Mouse (Mus musculus): ENCODE measurements around the gene Polm. TPM values are rescaled to one million over a fixed set of nuclear protein-coding genes. Genes with fewer than 3 reads are reported as not detected.

The Polm gene
- polyA plus RNA-seq, 1 experiment: 63.9 TPM

- H3K4me3 ChIP-seq (ENCODE audit: control insufficient read depth, insufficient read depth, low read length): peak overlapping the region; percentile 87
- H3K27me3 ChIP-seq (ENCODE audit: control insufficient read depth, insufficient read depth, low read length): no peaks in the 10 kb centered on the region
- DNase-seq: peak; percentile 30
- TF ChIP-seq POLR2A (IDR thresholded peaks at IDR 0.05; ENCODE audit: control insufficient read depth, extremely low read depth, insufficient read depth, low read length, poor library complexity) (no peak), CTCF (IDR thresholded peaks at IDR 0.05; ENCODE audit: borderline replicate concordance, control insufficient read depth, extremely low read depth, insufficient read depth, low read length, poor library complexity) (no peak)
- peaks cover 11% of the 10 kb centered on the region for H3K4me1 ChIP-seq (replicated peaks; ENCODE audit: control insufficient read depth, insufficient read depth, low read length)
- 24% methylated on average over 6 of the region's 6 CpGs for WGBS
- H3K27ac ChIP-seq (ENCODE audit: control insufficient read depth, insufficient read depth, low read length): peak overlapping the region; percentile 83
- peaks cover 11% of the 10 kb centered on the region for H3K36me3 ChIP-seq (ENCODE audit: control insufficient read depth, insufficient read depth, low read length)
These were observed 48.6 kb downstream of the Polm start for GRCm38 (mm10) chr11:5789071-5789753.

GRCm38 (mm10) chr11:5788056-5789014 is 49.5 kb downstream of the Polm start, which contains the start of gene Dbnl:
Gene Dbnl, plus strand, starts transcription at chr11:5788488.
- Histone ChIP-seq H3K36me3 (ENCODE audit: control insufficient read depth, insufficient read depth, low read length) (peaks cover 4% of the 10 kb centered on the region), H3K4me1 (replicated peaks; ENCODE audit: control insufficient read depth, insufficient read depth, low read length) (peaks cover 11% of the 10 kb centered on the region), H3K27me3 (ENCODE audit: control insufficient read depth, insufficient read depth, low read length) (no peaks in the 10 kb centered on the region), H3K4me3 (ENCODE audit: control insufficient read depth, insufficient read depth, low read length) (peak within 1 kb of the TSS; percentile 87), H3K27ac (ENCODE audit: control insufficient read depth, insufficient read depth, low read length) (peak within 1 kb of the TSS; percentile 83)
- WGBS: under 1% methylated on average over 74 of the region's 74 CpGs
- peak; percentile 97 for DNase-seq
- TF ChIP-seq CTCF (IDR thresholded peaks at IDR 0.05; ENCODE audit: borderline replicate concordance, control insufficient read depth, extremely low read depth, insufficient read depth, low read length, poor library complexity): peak; percentile 89
- TF ChIP-seq POLR2A (IDR thresholded peaks at IDR 0.05; ENCODE audit: control insufficient read depth, extremely low read depth, insufficient read depth, low read length, poor library complexity): peak; percentile 95

GRCm38 (mm10) chr11:5787671-5788055 is 50.2 kb downstream of the Polm start:
- Histone ChIP-seq H3K4me3 (ENCODE audit: control insufficient read depth, insufficient read depth, low read length) (peak overlapping the region; percentile 87), H3K4me1 (replicated peaks; ENCODE audit: control insufficient read depth, insufficient read depth, low read length) (peaks cover 11% of the 10 kb centered on the region), H3K27ac (ENCODE audit: control insufficient read depth, insufficient read depth, low read length) (peak overlapping the region; percentile 72; the same call in 1 of the 2 replicates), H3K27me3 (ENCODE audit: control insufficient read depth, insufficient read depth, low read length) (no peaks in the 10 kb centered on the region), H3K36me3 (ENCODE audit: control insufficient read depth, insufficient read depth, low read length) (peaks cover 4% of the 10 kb centered on the region; the same call in 1 of the 2 replicates)
- 33% methylated on average over 8 of the region's 8 CpGs for WGBS
- TF ChIP-seq POLR2A (IDR thresholded peaks at IDR 0.05; ENCODE audit: control insufficient read depth, extremely low read depth, insufficient read depth, low read length, poor library complexity): no peak
- no peak for TF ChIP-seq CTCF (IDR thresholded peaks at IDR 0.05; ENCODE audit: borderline replicate concordance, control insufficient read depth, extremely low read depth, insufficient read depth, low read length, poor library complexity)
- DNase-seq: no peak

- H3K36me3 ChIP-seq (ENCODE audit: control insufficient read depth, insufficient read depth, low read length): no peaks in the 10 kb centered on the region
- no peak for TF ChIP-seq POLR2A (IDR thresholded peaks at IDR 0.05; ENCODE audit: control insufficient read depth, extremely low read depth, insufficient read depth, low read length, poor library complexity)
- TF ChIP-seq CTCF (IDR thresholded peaks at IDR 0.05; ENCODE audit: borderline replicate concordance, control insufficient read depth, extremely low read depth, insufficient read depth, low read length, poor library complexity): no peak
- DNase-seq: no peak
- no peak overlapping the region for H3K27ac ChIP-seq (ENCODE audit: control insufficient read depth, insufficient read depth, low read length)
- no peak overlapping the region for H3K4me3 ChIP-seq (ENCODE audit: control insufficient read depth, insufficient read depth, low read length)
- H3K4me1 ChIP-seq (replicated peaks; ENCODE audit: control insufficient read depth, insufficient read depth, low read length): peaks cover 11% of the 10 kb centered on the region
- no peaks in the 10 kb centered on the region for H3K27me3 ChIP-seq (ENCODE audit: control insufficient read depth, insufficient read depth, low read length)
These were observed 52.1 kb downstream of the Polm start for GRCm38 (mm10) chr11:5785732-5786131.

GRCm38 (mm10) chr11:5782199-5782944 is 55.4 kb downstream of the Polm start:
- 79% methylated on average over 8 of the region's 8 CpGs for WGBS
- H3K27me3 ChIP-seq (ENCODE audit: control insufficient read depth, insufficient read depth, low read length): no peaks in the 10 kb centered on the region
- TF ChIP-seq CTCF (IDR thresholded peaks at IDR 0.05; ENCODE audit: borderline replicate concordance, control insufficient read depth, extremely low read depth, insufficient read depth, low read length, poor library complexity) (no peak), POLR2A (IDR thresholded peaks at IDR 0.05; ENCODE audit: control insufficient read depth, extremely low read depth, insufficient read depth, low read length, poor library complexity) (no peak)
- no peak overlapping the region for H3K27ac ChIP-seq (ENCODE audit: control insufficient read depth, insufficient read depth, low read length)
- H3K4me3 ChIP-seq (ENCODE audit: control insufficient read depth, insufficient read depth, low read length): no peak overlapping the region
- no peaks in the 10 kb centered on the region for H3K36me3 ChIP-seq (ENCODE audit: control insufficient read depth, insufficient read depth, low read length)
- DNase-seq: no peak
- H3K4me1 ChIP-seq (replicated peaks; ENCODE audit: control insufficient read depth, insufficient read depth, low read length): 0 out of 2 replicates have a peak, but pooled peaks cover under 1% of the 10 kb centered on the region

- Histone ChIP-seq H3K4me3 (ENCODE audit: control insufficient read depth, insufficient read depth, low read length) (no peak overlapping the region), H3K27ac (ENCODE audit: control insufficient read depth, insufficient read depth, low read length) (no peak overlapping the region), H3K27me3 (ENCODE audit: control insufficient read depth, insufficient read depth, low read length) (no peaks in the 10 kb centered on the region), H3K4me1 (replicated peaks; ENCODE audit: control insufficient read depth, insufficient read depth, low read length) (no peaks in the 10 kb centered on the region), H3K36me3 (ENCODE audit: control insufficient read depth, insufficient read depth, low read length) (no peaks in the 10 kb centered on the region)
- no peak for DNase-seq
- TF ChIP-seq POLR2A (IDR thresholded peaks at IDR 0.05; ENCODE audit: control insufficient read depth, extremely low read depth, insufficient read depth, low read length, poor library complexity): no peak
- no peak for TF ChIP-seq CTCF (IDR thresholded peaks at IDR 0.05; ENCODE audit: borderline replicate concordance, control insufficient read depth, extremely low read depth, insufficient read depth, low read length, poor library complexity)
- WGBS: 94% methylated on average over 6 of the region's 6 CpGs
These were observed 57.7 kb downstream of the Polm start for GRCm38 (mm10) chr11:5780035-5780499.

Measured in thymus, adult 2 months (tissue).